Mouse (Mus musculus) E14TG2a.4 (cell line): ENCODE data around the gene Slc22a20.

ENCODE experiments used
- CTCF ChIP-seq: conservative IDR thresholded peaks from 2 replicates; pipeline ENCODE4 v1.5.1; 2014; ENCODE audit warnings: low read length
- NANOG ChIP-seq: IDR thresholded peaks from 2 replicates; pipeline ENCODE4 v1.6.1; 2014; ENCODE audit warnings: borderline replicate concordance, low read length, mixed read lengths

GRCm38 (mm10) chr19:5980477-5980876 is 5.5 kb downstream of the Slc22a20 start:
- TF ChIP-seq CTCF, result no peak
- no peak for TF ChIP-seq NANOG
